Mouse (Mus musculus): Measurements from ENCODE around the gene Hebp1.

DNA sequence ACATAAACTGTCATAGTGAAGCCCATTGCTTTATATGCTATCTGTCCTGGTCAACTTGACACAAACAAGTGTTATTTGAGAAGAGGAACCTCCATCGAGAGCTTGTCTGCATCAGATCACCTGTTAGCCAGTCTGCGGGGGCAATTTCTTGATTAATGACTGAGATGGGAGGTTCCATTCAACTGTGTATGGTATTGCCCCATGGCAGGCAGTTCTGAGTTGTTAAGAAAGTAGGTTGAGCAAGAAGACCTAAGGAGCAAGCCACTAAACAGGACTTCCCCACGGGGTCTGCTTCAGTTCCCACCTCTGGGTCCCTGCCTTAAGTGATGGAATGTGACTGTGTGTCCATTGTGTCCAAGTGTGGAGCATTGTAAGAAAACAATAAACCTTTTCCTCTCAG, 28.6 kb downstream of the Hebp1 start:
- no peak for TF ChIP-seq CTCF (IDR thresholded peaks at IDR 0.05; ENCODE audit: low read depth)
- no peak for TF ChIP-seq EP300 (IDR thresholded peaks at IDR 0.05; ENCODE audit: low read depth)
